Mouse (Mus musculus) retina, postnatal 1 day (tissue): ENCODE data around the gene Map6d1.

Source experiments
- DNase-seq: peaks from one replicate; pipeline ENCODE4 v3.0.0-alpha.2; 2012

The Map6d1 gene

GRCm38 (mm10) chr16:20185368-20185767 is 55.8 kb downstream of the Map6d1 start:
- DNase-seq, result peak; percentile 42
